Mouse (Mus musculus) layer of hippocampus, postnatal 10 days (tissue): ENCODE measurements at regions not wholly inside any gene's neighbourhood (a gene's known extent, or its start where the extent isn't known, plus 50 kb on each side); places are given as distances from the start of the nearest gene placed in this dataset.
"Not testable (repeated sequence)": the region's sequence is repeated elsewhere in the genome, so short reads cannot be mapped to it uniquely, and the experiment has no call there.

Experiments used
- DNase-seq, 2 experiments: peaks; one replicate each; pipeline ENCODE4 v3.0.0; 2021; ENCODE audit warnings: low spot score in 2 of 2

- no peak for DNase-seq
These were observed 177.1 kb upstream of the Arhgap18 start for GRCm38 (mm10) chr10:26576153-26576552.

GRCm38 (mm10) chr10:26577087-26577486 lies 176.1 kb upstream of the Arhgap18 start:
- DNase-seq: no peak

- DNase-seq: no peak
These were observed 168.1 kb upstream of the Arhgap18 start for GRCm38 (mm10) chr10:26585106-26585505.

GRCm38 (mm10) chr10:26607081-26607480 lies 146.1 kb upstream of the Arhgap18 start:
- DNase-seq: not testable (repeated sequence)

- no peak for DNase-seq
These were observed 142.0 kb upstream of the Arhgap18 start for GRCm38 (mm10) chr10:26611246-26611645.

GRCm38 (mm10) chr10:26630196-26630760 lies 122.9 kb upstream of the Arhgap18 start:
- DNase-seq: no peak

- no peak for DNase-seq
These were observed 121.0 kb upstream of the Arhgap18 start for GRCm38 (mm10) chr10:26632266-26632665.

GRCm38 (mm10) chr10:26637459-26637858 lies 115.8 kb upstream of the Arhgap18 start:
- no peak for DNase-seq

- no peak for DNase-seq
These were observed 115.2 kb upstream of the Arhgap18 start for GRCm38 (mm10) chr10:26638056-26638455.

GRCm38 (mm10) chr10:26639118-26639517 lies 114.1 kb upstream of the Arhgap18 start:
- no peak for DNase-seq

- no peak for DNase-seq
These were observed 100.1 kb upstream of the Arhgap18 start for GRCm38 (mm10) chr10:26653103-26653502.

GRCm38 (mm10) chr10:26664270-26664669 lies 89.0 kb upstream of the Arhgap18 start:
- DNase-seq: no peak

GRCm38 (mm10) chr10:26679500-26680227 lies 73.6 kb upstream of the Arhgap18 start:
- DNase-seq: no peak

GRCm38 (mm10) chr10:26694761-26695160 lies 58.5 kb upstream of the Arhgap18 start:
- DNase-seq: no peak

- peak; percentile 9 to 42 for DNase-seq
These were observed 57.8 kb upstream of the Arhgap18 start for GRCm38 (mm10) chr10:26695212-26695933.
